Mouse (Mus musculus) retina, embryonic 14.5 days (tissue): Measurements from ENCODE around the gene Rpl21.

Experiments used
- DNase-seq: peaks from one replicate; pipeline ENCODE4 v3.0.0-alpha.2; 2015; ENCODE audit warnings: low spot score

Gene Rpl21

DNA sequence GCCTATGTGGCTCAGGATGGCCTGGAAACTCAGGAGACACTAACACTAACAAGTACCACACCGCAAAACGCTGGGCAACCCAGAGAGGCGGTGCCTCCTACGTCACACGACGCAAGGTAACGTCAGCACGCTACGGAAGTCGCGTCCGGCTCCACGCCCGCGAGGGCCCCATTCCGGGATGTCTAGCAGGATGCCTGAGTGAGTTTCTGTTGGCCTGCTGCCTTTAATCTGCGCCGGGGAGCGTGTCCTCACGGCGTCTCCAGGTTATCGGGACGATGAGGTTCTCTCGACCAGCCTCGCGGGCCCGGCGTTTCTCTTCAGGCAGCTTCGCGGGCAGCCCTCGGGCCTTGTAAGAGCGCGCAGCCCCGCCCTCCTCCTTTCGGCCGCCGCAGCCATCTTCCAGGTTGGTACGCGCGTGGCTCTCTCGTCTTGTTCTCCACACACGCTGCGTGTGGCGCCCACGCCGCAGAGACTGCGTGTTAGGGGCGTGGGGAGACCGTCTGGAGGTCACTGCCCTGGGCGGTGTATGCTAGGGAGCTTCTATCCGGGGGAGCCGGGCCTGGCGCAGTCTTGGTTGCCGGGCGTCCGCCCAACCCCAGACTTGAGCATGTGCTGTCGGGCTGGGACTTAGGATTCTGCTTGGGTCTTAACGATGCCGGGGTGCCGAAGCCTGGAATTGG is at the start of gene Rpl21:
Rpl21 (plus strand) TSS at position 122 of the 680 bp plus-strand sequence.
- DNase-seq: peak; percentile 90

- DNase-seq: no peak
Observed at GRCm38 (mm10) chr5:146783300-146783699, 49.4 kb upstream of the Rpl21 start.

- DNase-seq: no peak
Observed at GRCm38 (mm10) chr5:146783891-146784290, 48.8 kb upstream of the Rpl21 start.

GRCm38 (mm10) chr5:146786123-146786522 is 46.6 kb upstream of the Rpl21 start:
- no peak for DNase-seq

DNA sequence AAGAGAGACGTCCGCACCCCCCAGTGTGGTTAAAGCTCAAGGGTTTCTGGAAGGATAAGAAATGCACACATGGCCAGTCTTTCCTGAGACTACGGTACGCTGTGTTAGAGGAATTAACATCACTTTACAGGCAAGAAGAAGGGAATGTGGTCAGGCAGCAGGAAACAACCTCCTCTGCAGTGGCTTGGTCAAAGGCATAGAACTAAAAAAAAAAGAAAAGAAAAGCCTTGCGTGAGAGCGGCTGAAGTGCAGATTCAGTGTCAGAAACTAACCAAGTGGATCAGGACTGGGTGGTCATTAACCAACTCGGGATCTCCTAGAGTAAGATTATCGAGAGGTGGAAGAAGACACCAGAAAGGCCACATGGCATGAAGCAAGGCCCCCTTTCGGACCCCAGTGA is 43.3 kb upstream of the Rpl21 start:
- no peak for DNase-seq

- DNase-seq: no peak
Observed at GRCm38 (mm10) chr5:146790944-146791343, 41.7 kb upstream of the Rpl21 start.

DNA sequence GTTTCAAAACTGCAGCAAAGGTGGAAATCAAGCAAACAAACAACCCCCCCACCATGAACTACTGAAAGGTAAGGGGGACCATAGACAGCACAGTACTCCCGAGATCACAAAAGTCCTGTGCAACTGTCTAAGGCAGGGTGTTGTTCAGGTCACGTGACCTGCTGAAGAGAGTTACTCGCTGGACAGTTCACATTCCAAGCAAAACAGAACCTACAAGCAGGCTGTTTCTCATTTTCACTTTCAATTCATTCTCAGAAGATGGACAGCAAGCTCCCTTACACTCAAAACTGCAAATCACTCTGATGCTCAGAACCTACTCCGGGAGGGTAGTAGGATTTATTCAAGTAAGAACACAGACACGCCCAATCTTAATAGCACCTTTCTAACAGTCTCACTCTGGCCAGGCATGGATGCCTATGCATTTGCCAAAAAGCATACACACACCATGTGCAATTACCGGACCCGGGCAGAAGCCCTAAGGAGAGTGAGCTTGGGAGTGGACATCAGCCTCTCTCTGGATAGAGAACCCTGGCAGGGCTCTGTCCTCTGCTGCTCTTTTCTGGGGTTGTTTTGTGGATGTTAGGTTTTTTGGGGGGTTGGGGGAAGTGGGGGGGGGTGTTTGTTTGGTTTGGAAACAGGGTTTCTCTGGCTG is 40.4 kb upstream of the Rpl21 start:
- DNase-seq: no peak

GRCm38 (mm10) chr5:146793630-146794083 is 39.0 kb upstream of the Rpl21 start:
- DNase-seq: no peak

- DNase-seq: peak; percentile 51
Observed at GRCm38 (mm10) chr5:146794084-146794852, 38.4 kb upstream of the Rpl21 start.

- DNase-seq: peak; percentile 98
Observed at GRCm38 (mm10) chr5:146794853-146795252, 37.8 kb upstream of the Rpl21 start, which contains the start of gene Usp12. Gene Usp12 (minus strand): TSS chr5:146795006.

DNA sequence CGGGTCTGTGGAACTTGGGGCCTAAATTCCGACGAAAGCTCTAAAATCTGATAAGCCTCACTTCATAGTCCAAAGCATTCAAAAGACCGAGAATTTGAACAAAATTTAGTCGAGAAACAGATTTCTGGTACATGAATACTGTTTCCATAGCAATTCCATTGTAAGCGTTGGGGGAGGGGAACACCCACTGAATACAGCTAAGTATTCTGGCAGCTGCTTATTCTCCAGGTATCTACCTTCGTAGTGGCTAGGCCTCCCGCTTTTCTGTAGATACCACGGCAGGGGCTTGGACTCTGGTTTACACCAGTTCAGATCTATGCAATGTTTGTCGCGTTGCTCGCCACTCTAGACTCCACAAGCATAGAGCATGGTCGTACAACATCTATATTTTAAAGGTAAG is 37.0 kb upstream of the Rpl21 start:
- no peak for DNase-seq

- no peak for DNase-seq
Observed at GRCm38 (mm10) chr5:146798031-146798430, 34.7 kb upstream of the Rpl21 start.

DNA sequence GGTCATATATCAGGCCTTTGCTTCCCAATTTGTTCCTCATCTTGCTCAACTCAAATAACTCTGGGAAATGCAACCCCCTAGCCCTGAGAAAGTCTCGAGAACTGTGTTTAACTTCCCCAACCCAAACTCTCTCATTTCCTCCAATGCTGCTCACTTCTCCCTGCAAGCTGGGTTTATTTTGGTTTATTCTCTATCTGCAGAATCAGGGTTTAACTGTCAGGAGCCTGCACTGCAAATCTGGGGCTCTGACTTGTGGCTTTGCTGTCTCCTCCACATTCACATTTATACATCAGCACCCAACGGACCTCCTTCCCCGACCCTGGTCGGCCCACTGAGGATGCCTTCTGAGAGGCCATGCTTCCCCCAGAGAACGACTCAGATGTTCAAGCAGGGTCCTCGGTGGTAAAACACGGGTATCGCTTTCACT is 26.7 kb upstream of the Rpl21 start:
- DNase-seq: no peak

DNA sequence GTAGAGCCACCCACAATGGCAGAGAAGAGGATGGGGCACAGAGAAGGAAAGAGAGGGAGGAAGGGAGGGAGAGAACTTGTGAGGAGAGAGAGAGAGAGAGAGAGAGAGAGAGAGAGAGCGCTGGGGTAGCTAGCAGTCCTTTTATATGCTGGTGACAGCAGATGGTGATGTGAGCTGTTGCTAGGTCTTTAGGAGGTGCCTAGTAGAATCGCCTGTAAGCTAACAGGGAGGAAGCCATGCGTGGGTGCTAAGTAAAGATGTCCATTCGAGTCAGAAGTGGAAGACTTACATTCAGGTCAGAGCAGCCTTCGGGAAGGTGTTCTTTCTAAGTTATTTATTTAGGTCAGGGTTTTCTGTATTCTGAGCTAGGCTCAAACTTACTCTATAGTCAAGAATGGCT is 22.7 kb upstream of the Rpl21 start:
- no peak for DNase-seq

DNA sequence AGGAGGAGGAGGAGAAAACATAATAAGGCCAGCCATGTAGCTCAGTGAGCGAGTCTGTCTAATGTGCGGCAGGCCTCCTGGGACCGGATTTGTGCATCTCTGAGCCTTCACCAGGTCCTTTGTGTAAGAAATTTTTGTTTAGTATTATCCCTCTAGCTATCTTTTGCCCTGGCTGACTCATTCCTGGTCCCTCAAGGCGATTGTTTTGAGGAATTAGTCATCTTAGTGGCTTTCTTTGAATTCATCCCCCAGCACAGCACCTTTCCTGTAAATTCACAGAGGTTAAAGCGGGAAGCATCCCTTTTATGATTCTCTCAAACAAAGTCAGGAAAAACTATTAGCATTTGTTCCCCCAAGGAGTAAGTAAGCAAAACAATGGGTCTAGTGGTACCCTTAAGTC is 19.8 kb upstream of the Rpl21 start:
- no peak for DNase-seq

DNA sequence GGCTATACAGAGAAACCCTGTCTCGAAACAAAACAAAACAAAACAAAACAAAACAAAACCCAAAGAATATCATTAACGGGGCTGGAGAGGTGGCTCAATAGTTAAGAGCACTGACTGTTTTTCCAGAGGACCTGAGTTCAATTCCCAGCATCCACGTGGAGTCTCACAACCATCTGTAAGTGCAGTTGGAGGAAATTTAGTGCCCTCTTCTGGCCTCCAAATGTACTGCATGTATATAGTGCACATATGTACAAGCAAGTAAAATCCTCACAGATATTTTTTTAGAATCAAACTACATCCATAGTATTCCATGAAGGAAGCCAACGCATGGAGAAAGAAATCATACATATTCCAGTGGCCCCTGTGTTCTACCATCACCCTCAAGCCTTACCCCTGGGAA is 19.3 kb upstream of the Rpl21 start:
- DNase-seq: no peak

GRCm38 (mm10) chr5:146815394-146815793 is 17.3 kb upstream of the Rpl21 start:
- DNase-seq: no peak

DNA sequence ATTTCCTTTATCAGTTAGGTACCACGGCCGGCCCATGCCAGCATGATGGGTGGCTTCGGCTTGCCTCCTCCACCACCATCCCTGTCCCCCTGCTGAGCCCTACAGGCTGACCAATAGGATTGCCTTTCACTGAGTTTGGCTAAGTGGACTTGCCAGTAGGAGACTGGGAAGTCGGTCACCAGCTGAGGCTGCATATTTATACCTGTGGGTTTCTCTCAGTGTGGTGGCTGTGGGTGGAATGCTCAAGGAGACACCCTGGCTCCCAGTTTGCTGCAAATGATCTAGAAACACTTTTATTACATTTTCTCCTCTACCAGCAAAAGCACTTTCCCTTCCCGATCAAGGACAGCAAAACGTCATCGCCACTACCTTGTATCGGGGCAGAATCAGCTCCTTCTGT is 15.1 kb upstream of the Rpl21 start:
- DNase-seq: no peak

DNA sequence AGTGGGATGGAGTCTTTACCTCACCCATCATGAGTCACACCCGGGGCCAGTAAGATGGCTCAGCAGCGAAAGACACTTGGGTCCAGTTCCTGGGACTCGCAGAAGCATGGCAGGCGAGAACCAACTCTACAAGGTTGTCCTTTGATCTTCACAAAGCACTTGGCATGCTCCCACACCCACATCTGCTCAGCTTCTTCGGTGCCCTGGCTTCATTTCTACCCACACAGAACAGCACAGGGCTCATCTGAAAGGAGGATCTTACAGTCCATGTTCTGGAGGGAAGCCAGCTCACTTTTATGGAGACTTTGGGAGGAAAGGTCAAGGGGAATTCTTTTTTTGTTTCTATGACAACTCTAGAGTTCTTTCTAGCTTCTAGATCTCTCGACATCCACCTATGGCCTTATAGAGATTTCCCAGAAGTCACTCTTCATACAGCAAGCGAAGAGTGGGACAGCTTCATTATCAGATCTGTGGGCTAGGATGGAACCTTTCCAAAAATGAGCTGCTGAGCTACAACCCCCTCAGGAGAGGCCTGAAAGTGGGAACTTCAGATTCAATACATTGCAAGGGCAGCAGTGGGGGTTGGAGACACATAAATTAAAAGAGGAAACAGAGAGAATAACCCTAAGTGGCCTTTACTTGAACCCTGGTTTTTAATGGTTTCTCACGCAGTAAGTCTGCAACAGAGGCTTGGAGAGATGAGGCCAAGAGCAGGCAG is 13.6 kb upstream of the Rpl21 start:
- no peak for DNase-seq

DNA sequence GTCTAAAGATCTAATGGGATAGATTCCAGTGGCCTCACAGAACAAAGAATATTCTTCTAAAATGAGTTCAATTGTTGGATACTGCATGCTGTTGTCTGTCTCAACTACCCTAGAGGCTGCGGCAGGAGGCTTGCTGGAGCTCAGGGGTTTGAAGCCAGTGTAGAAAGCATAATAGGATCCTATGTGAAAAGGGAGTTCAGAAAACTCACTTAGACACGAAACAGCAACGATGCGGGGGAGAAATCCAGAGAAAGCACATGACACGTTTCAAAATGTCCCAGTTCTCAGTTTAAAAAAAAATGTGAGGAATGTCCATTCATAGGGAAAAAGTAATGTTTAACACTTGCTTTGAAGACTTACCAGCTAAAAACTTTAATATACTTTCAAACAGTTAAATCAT is 9.7 kb upstream of the Rpl21 start:
- DNase-seq: no peak

DNA sequence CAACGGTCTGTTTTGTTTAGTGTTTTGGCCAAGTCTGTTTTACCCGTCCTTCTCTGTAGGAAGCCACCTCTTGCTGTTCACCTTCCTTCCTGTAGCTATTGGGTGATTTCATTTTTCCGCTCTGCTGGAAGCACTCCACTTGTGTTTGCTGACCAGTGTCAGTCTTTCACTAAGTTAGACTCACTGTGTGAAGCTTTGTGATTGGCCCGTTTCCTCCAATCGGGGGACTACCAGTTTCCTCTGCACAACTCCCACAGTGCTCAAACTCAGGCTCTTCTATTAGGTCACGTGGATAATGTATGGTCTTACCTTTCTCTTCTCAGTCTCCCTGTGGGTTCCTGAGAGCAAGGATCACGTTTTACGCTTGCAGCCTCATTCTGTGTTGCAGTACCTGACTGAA is 3.2 kb upstream of the Rpl21 start:
- no peak for DNase-seq

DNA sequence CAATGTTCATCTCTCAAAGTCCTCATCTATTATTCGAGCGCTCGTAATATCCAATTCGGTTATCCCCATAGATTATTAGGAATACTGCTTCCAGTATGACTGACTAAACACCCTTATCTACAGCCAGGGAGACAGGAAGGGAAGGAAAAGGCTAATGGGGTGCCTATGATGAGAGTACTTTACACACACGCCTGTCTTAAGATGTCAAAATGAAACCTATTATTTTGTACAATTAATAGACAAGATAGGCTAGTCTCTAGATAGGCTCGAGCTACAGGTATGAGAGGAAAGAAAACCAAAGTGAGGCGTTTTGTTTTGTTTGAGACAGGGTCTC is 288 bp upstream of the Rpl21 start:
- no peak for DNase-seq
